8 mouse cellular contexts compared by ENCODE assay signal in the genomic region with DNA sequence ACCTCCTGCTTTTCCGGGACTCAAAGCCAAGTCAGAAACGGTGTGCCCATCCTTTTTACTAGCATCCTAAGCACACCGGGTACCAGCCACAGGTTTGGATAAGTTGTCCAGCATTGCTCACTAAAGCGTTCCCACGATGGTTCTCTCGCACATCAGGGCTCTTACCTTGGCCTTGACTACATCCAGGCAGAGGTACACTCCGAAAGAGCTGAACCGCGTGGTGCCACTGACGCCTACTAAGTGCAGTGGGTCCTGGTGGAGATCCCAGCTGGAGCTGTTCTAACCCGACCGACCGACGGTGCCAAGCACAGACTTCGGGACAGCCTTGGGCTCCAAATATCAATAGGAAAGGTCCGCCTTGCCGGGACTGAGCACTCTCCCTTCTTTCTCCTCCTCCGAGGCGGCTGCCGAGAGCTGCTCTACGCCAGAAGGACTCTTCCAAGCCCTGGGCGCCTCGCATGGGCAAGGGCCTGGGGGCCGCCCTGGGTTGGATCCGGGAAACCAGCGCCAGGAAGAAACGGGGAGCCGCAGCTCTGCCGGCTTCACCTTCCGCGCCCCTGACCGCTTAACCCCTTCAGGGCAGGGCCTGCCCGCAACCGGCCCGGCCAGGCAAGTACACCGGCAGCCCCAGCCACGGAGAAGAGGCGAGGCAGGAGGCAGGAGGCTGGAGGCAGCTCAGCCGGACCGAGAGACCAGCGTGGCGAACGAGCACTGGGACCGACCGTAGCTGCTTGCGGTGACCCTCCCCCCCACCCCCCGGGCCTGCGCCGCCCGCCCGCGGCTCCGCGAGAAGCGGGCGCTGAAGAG. TPM values are rescaled to one million over a fixed set of nuclear protein-coding genes. Genes with fewer than 3 reads are reported as not detected.
A peak's percentile ranks its signal among the peaks of the same experiment; 100 is the strongest.
DNase-seq lines count a peak whose midpoint lies in the region; ATAC-seq and TF ChIP-seq lines count a peak whose summit lies in the region.

No protein-coding gene starts in this region.

- WGBS in forebrain, embryonic 13.5 days = under 1% methylated on average over 56 of the region's 56 CpGs

- TF ChIP-seq CTCF in brain, embryonic 14.5 days (IDR thresholded peaks at IDR 0.05; ENCODE audit: borderline replicate concordance, extremely low read depth, insufficient read depth, insufficient read length) = no peak

- peaks cover 1 to 4% of the 10 kb centered on the region in 2 experiments; a peak in 1 of 4 replicates for H3K4me1 ChIP-seq in ES-E14 (ENCODE audit: control insufficient read depth in 2 of 2, insufficient read depth in 2 of 2, low read length in 2 of 2, poor library complexity in 1 of 2)
- H3K4me1 ChIP-seq in forebrain, embryonic 13.5 days = peaks cover 34% of the 10 kb centered on the region

- ATAC-seq in forebrain, embryonic 13.5 days = peak; percentile 41
- no peak for ATAC-seq in erythroid progenitor cell, adult 5-6 weeks (replicated peaks; ENCODE audit: low FRiP score, poor library complexity, severe bottlenecking)

- H3K9me3 ChIP-seq in ES-E14 (ENCODE audit: control insufficient read depth, insufficient read depth, low read depth, low read length) = no peaks in the 10 kb centered on the region
- no peaks in the 10 kb centered on the region for H3K9me3 ChIP-seq in forebrain, embryonic 13.5 days (replicated peaks)

- intact Hi-C loops in heart, postnatal 25 days (cut with DNase I) = loop anchor here (2.0 to 10.0 kb wide), 3 partner anchors 120 to 628 kb away; partner anchors contain the start of gene Sin3b

- H3K4me3 ChIP-seq in ES-E14 (ENCODE audit: insufficient read depth in 1 of 2, low read depth in 1 of 2, low read length in 2 of 2, poor library complexity in 1 of 2, severe bottlenecking in 1 of 2) = peak overlapping the region; percentile 81 to 91
- peak overlapping the region; percentile 90 for H3K4me3 ChIP-seq in forebrain, embryonic 13.5 days

- peak overlapping the region; percentile 78 for H3K4me2 ChIP-seq in forebrain, embryonic 13.5 days

- H3K27ac ChIP-seq in ES-E14 (ENCODE audit: insufficient read depth, low read depth, low read length, poor library complexity, severe bottlenecking) = no peak overlapping the region
- H3K27ac ChIP-seq in forebrain, embryonic 13.5 days = peak overlapping the region; percentile 92

- no peak for DNase-seq in ES-E14 (ENCODE audit: low read depth, low spot score)
- peak; percentile 65 for DNase-seq in brain, embryonic 14.5 days (ENCODE audit: low read depth)
- DNase-seq in heart, postnatal 25 days (ENCODE audit: low spot score) = peak; percentile 16
- peak; percentile 22 to 57 for DNase-seq in layer of hippocampus, postnatal 25 days (ENCODE audit: extremely low spot score in 1 of 2, low spot score in 1 of 2)
- DNase-seq in lung, postnatal 25 days (ENCODE audit: low spot score) = peak; percentile 20
- DNase-seq in right cerebral cortex, adult 18-20 months = peak; percentile 30

- TF ChIP-seq POLR2A in brain, embryonic 14.5 days (IDR thresholded peaks at IDR 0.05; ENCODE audit: borderline replicate concordance, extremely low read depth, insufficient read depth, insufficient read length, poor library complexity, severe bottlenecking) = no peak

- H3K27me3 ChIP-seq in forebrain, embryonic 13.5 days = no peaks in the 10 kb centered on the region

- in situ Hi-C loops in ES-E14 (cut with MboI; ENCODE audit: low sequenced_read_pairs in 2 of 2, unreplicated experiment in 2 of 2) = no loop called here

- no peaks in the 10 kb centered on the region for H3K36me3 ChIP-seq in ES-E14 (ENCODE audit: control insufficient read depth, insufficient read depth, low read length, poor library complexity, severe bottlenecking)
- H3K36me3 ChIP-seq in forebrain, embryonic 13.5 days (ENCODE audit: poor library complexity, severe bottlenecking) = no peaks in the 10 kb centered on the region

- peak overlapping the region; percentile 85 for H3K9ac ChIP-seq in ES-E14 (ENCODE audit: insufficient read depth, low read depth, low read length, poor library complexity, severe bottlenecking)
- H3K9ac ChIP-seq in forebrain, embryonic 13.5 days = peak overlapping the region; percentile 94

TF ChIP-seq in ES-E14, 5 proteins besides CTCF, POLR2A, EP300 and RAD21:
- TF ChIP-seq ZNF384 (IDR thresholded peaks at IDR 0.05; ENCODE audit: low read depth, low read length) (no peak), MAFK (IDR thresholded peaks at IDR 0.05; ENCODE audit: insufficient read depth, low read depth, low read length) (no peak), CHD2 (IDR thresholded peaks at IDR 0.05; ENCODE audit: low read depth, low read length) (no peak), ZC3H11A (IDR thresholded peaks at IDR 0.05; ENCODE audit: borderline replicate concordance, low read depth, low read length) (no peak), HCFC1 (IDR thresholded peaks at IDR 0.05; ENCODE audit: borderline replicate concordance, insufficient read depth, low read length) (no peak)

RNA-seq across cellular contexts. Expression of gene Large1, which starts 0.8 kb away (rescaled TPM):
- 14.8 and 18.9 TPM in 2 replicates for total RNA-seq in ES-E14 (2012; rRNA removed)
- 31.5 and 43.1 TPM in 2 replicates for polyA plus RNA-seq in brain, embryonic 14.5 days (2012; rRNA removed)
- polyA plus RNA-seq in forebrain, embryonic 13.5 days (2015; fragmentation: Nextera tagmentation; extraction: Ambion mirVana) = 10.5 and 13.0 TPM in 2 replicates
- 10 to 100 TPM; 30.9 to 32.3 TPM for total RNA-seq in heart, postnatal 25 days (2021)
- total RNA-seq in layer of hippocampus, postnatal 25 days (2021) = 100 to 1,000 TPM; 153 to 155 TPM
- total RNA-seq in erythroid progenitor cell, adult 5-6 weeks (2015; ENCODE audit: low replicate concordance) = 1.1 and 1.7 TPM in 2 replicates
- total RNA-seq in erythroid progenitor cell, adult 5-6 weeks (2017; ENCODE audit: low replicate concordance) = 0.39 TPM in 1 of 2 replicates, not detected in the other
